Comparison of ENCODE assay signal across 16 mouse cellular contexts in the genomic region with DNA sequence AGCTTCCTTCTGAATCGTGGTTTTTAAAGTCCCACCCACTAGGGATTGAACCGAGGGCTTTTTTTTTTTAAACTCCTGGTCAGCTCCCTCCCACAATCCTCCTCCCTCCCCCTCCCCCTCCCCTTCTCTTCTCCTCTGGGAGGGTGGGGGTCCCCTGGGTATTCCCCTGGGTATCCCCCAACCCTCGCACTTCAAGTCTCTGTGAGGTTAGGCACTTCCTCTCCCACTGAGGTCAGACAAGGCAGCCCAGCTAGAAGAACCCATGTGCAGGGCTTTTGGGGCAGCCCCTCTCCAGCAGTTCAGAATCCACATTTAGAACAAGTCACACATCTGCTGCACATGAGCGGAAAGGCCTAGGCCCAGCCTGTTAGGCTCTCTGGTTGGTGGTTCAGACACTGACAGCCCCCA.
DNase-seq lines count a peak whose midpoint lies in the region; ATAC-seq and TF ChIP-seq lines count a peak whose summit lies in the region.
"Had no signal": no experiment of that assay in that cellular context is flagged by ENCODE, and none has a peak within 500 bp of the region (broad histone marks: within the 10 kb centered on the region; RNA-seq: fewer than 3 reads in every experiment).

No protein-coding gene starts in this region.

- H3K4me3 ChIP-seq in forebrain, embryonic 11.5 days (ENCODE audit: low read depth, low read length), result no peak overlapping the region
- no peak overlapping the region for H3K4me3 ChIP-seq in forebrain, postnatal 0 days (ENCODE audit: low read depth, low read length)
- no peak overlapping the region for H3K4me3 ChIP-seq in neural tube, embryonic 15.5 days (replicated peaks)
- H3K4me3 ChIP-seq: forebrain, embryonic 15.5 days; midbrain, embryonic 15.5 days; neural tube, embryonic 12.5 days had no signal

- no peak for ATAC-seq in forebrain, embryonic 11.5 days (replicated peaks; ENCODE audit: low FRiP score)
- no peak for ATAC-seq in forebrain, postnatal 0 days
- 0 out of 2 replicates have a peak, but pooled peaks have one; percentile 5 for ATAC-seq in granulocyte monocyte progenitor cell, adult 5-6 weeks (replicated peaks; ENCODE audit: poor library complexity, severe bottlenecking)
- ATAC-seq in neural tube, embryonic 15.5 days (ENCODE audit: low FRiP score), result no peak
- ATAC-seq: forebrain, embryonic 15.5 days; midbrain, embryonic 15.5 days had no signal

- H3K9me3 ChIP-seq in forebrain, embryonic 11.5 days (ENCODE audit: control insufficient read depth, low read length), result no peaks in the 10 kb centered on the region
- no peaks in the 10 kb centered on the region for H3K9me3 ChIP-seq in forebrain, postnatal 0 days (ENCODE audit: low read length)
- no peaks in the 10 kb centered on the region for H3K9me3 ChIP-seq in neural tube, embryonic 15.5 days (replicated peaks)
- H3K9me3 ChIP-seq: forebrain, embryonic 15.5 days; midbrain, embryonic 15.5 days; neural tube, embryonic 12.5 days had no signal

- H3K4me2 ChIP-seq in forebrain, embryonic 11.5 days (ENCODE audit: low read depth, low read length, severe bottlenecking), result no peak overlapping the region
- no peak overlapping the region for H3K4me2 ChIP-seq in forebrain, postnatal 0 days (ENCODE audit: low read depth)
- no peak overlapping the region for H3K4me2 ChIP-seq in neural tube, embryonic 15.5 days
- H3K4me2 ChIP-seq: forebrain, embryonic 15.5 days; lung, embryonic 14.5 days; midbrain, embryonic 15.5 days; neural tube, embryonic 12.5 days had no signal

- 64% methylated on average over 4 of the region's 4 CpGs for WGBS in forebrain, embryonic 11.5 days
- 66% methylated on average over 4 of the region's 4 CpGs for WGBS in forebrain, postnatal 0 days
- 71% methylated on average over 4 of the region's 4 CpGs for WGBS in neural tube, embryonic 15.5 days

- peaks cover 2% of the 10 kb centered on the region; the same call in 1 of the 2 replicates for H3K4me1 ChIP-seq in forebrain, embryonic 11.5 days (replicated peaks; ENCODE audit: control insufficient read depth, insufficient read depth, low read length)
- peaks cover 12% of the 10 kb centered on the region; the same call in 1 of the 2 replicates for H3K4me1 ChIP-seq in forebrain, postnatal 0 days (ENCODE audit: insufficient read depth)
- H3K4me1 ChIP-seq in neural tube, embryonic 15.5 days, result peaks cover 48% of the 10 kb centered on the region

- no peaks in the 10 kb centered on the region for H3K27me3 ChIP-seq in forebrain, embryonic 11.5 days (ENCODE audit: control insufficient read depth, insufficient read depth, low read length)
- no peaks in the 10 kb centered on the region for H3K27me3 ChIP-seq in forebrain, postnatal 0 days (ENCODE audit: insufficient read depth, low read length)
- H3K27me3 ChIP-seq in neural tube, embryonic 15.5 days (replicated peaks), result no peaks in the 10 kb centered on the region
- H3K27me3 ChIP-seq: forebrain, embryonic 15.5 days; midbrain, embryonic 15.5 days; neural tube, embryonic 12.5 days had no signal

- H3K9ac ChIP-seq in forebrain, embryonic 11.5 days (ENCODE audit: low read length), result no peak overlapping the region
- H3K9ac ChIP-seq in forebrain, postnatal 0 days, result no peak overlapping the region
- no peak overlapping the region for H3K9ac ChIP-seq in neural tube, embryonic 15.5 days (replicated peaks)
- H3K9ac ChIP-seq: forebrain, embryonic 15.5 days; lung, embryonic 14.5 days; midbrain, embryonic 15.5 days; neural tube, embryonic 12.5 days had no signal

- TF ChIP-seq CTCF in forebrain, postnatal 0 days (IDR thresholded peaks at IDR 0.05; ENCODE audit: low read depth), result no peak

- DNase-seq in forebrain, embryonic 11.5 days (ENCODE audit: low spot score), result peak; percentile 37
- no peak for DNase-seq in forebrain, postnatal 0 days
- peak; percentile 70 to 72 for DNase-seq in B cell, adult 2 months
- DNase-seq in spleen, postnatal 36 days (ENCODE audit: low spot score in 2 of 2), result peak; percentile 80 to 84
- DNase-seq in ovary, postnatal 14 days (ENCODE audit: low spot score), result no peak
- DNase-seq in heart, adult 11 months, result no peak
- DNase-seq: adrenal gland, postnatal 10 days; cerebellum, adult 8-10 months; kidney, adult 9 months; lung, embryonic 14.5 days had no signal

- H3K36me3 ChIP-seq in forebrain, embryonic 11.5 days (ENCODE audit: control insufficient read depth, insufficient read depth, low read length), result peaks cover 2% of the 10 kb centered on the region; the same call in 1 of the 2 replicates
- no peaks in the 10 kb centered on the region for H3K36me3 ChIP-seq in forebrain, postnatal 0 days (ENCODE audit: insufficient read depth)
- H3K36me3 ChIP-seq in neural tube, embryonic 15.5 days, result 0 out of 2 replicates have a peak, but pooled peaks cover 5% of the 10 kb centered on the region

- H3K27ac ChIP-seq in forebrain, embryonic 11.5 days (ENCODE audit: low read depth, low read length), result no peak overlapping the region
- no peak overlapping the region for H3K27ac ChIP-seq in forebrain, postnatal 0 days (ENCODE audit: low read depth, low read length)
- H3K27ac ChIP-seq in neural tube, embryonic 15.5 days (replicated peaks), result no peak overlapping the region
- H3K27ac ChIP-seq: forebrain, embryonic 15.5 days; macrophage; midbrain, embryonic 15.5 days; neural tube, embryonic 12.5 days had no signal

Comparison
In these comparisons a context has a peak if more than half of its experiments do, and no peak if none do; other contexts are left out.
1. DNase-seq: peak in forebrain, embryonic 11.5 days (single experiment), B cell, adult 2 months (2 of 2) and spleen, postnatal 36 days (2 of 2); none in forebrain, postnatal 0 days (single experiment), ovary, postnatal 14 days (single experiment) and heart, adult 11 months (single experiment).